Mouse (Mus musculus) MEL-GATA-1-ER (cell line): ENCODE measurements at regions not wholly inside any gene's neighbourhood (a gene's known extent, or its start where the extent isn't known, plus 50 kb on each side); places are given as distances from the start of the nearest gene placed in this dataset.

Experiments used
- DNase-seq: peaks from one replicate; pipeline ENCODE4 v3.0.0-alpha.2; 2012; ENCODE audit warnings: low read depth; ENCODE audit errors: extremely low read depth

- DNase-seq: no peak
Observed at GRCm38 (mm10) chr16:8117543-8118167, 307.3 kb downstream of the Tmem114 start.

- DNase-seq: no peak
Observed at GRCm38 (mm10) chr16:8111329-8112116, 313.4 kb downstream of the Tmem114 start.

- no peak for DNase-seq
Observed at GRCm38 (mm10) chr16:8108141-8109122, 316.5 kb downstream of the Tmem114 start.

- DNase-seq: no peak
Observed at GRCm38 (mm10) chr16:8079024-8079423, 345.9 kb downstream of the Tmem114 start.

- no peak for DNase-seq
Observed at GRCm38 (mm10) chr16:8078461-8078860, 346.5 kb downstream of the Tmem114 start.

GRCm38 (mm10) chr16:8074729-8075128 lies 350.2 kb downstream of the Tmem114 start:
- no peak for DNase-seq

- no peak for DNase-seq
Observed at GRCm38 (mm10) chr16:8053936-8054335, 371.0 kb downstream of the Tmem114 start.

- no peak for DNase-seq
Observed at GRCm38 (mm10) chr16:8008966-8009365, 416.0 kb downstream of the Tmem114 start.

- no peak for DNase-seq
Observed at GRCm38 (mm10) chr16:8006631-8007030, 418.3 kb downstream of the Tmem114 start.

GRCm38 (mm10) chr16:8002339-8003089 lies 422.4 kb downstream of the Tmem114 start:
- no peak for DNase-seq

GRCm38 (mm10) chr16:7982816-7983215 lies 442.1 kb downstream of the Tmem114 start:
- no peak for DNase-seq

- DNase-seq: no peak
Observed at GRCm38 (mm10) chr16:7978466-7978865, 446.5 kb downstream of the Tmem114 start.

- DNase-seq: no peak
Observed at GRCm38 (mm10) chr16:7951616-7952015, 473.3 kb downstream of the Tmem114 start.

- DNase-seq: no peak
Observed at GRCm38 (mm10) chr16:7942333-7942732, 482.6 kb downstream of the Tmem114 start.

- DNase-seq: no peak
Observed at GRCm38 (mm10) chr16:7937167-7937566, 487.8 kb downstream of the Tmem114 start.

- no peak for DNase-seq
Observed at GRCm38 (mm10) chr16:7932322-7932721, 492.6 kb downstream of the Tmem114 start.

GRCm38 (mm10) chr16:7931676-7932075 lies 493.3 kb downstream of the Tmem114 start:
- no peak for DNase-seq

- no peak for DNase-seq
Observed at GRCm38 (mm10) chr16:7929112-7929511, 495.8 kb downstream of the Tmem114 start.

GRCm38 (mm10) chr16:7928391-7928935 lies 496.5 kb downstream of the Tmem114 start:
- DNase-seq: no peak

- no peak for DNase-seq
Observed at GRCm38 (mm10) chr16:7927756-7928155, 497.2 kb downstream of the Tmem114 start.

- no peak for DNase-seq
Observed at GRCm38 (mm10) chr16:7895786-7896185, 529.1 kb downstream of the Tmem114 start.
